Mouse (Mus musculus): ENCODE data around the gene Krtap1-4. TPM values are rescaled to one million over a fixed set of nuclear protein-coding genes. Genes with fewer than 3 reads are reported as not detected.

Gene Krtap1-4
- total and polyA plus RNA-seq, 3 experiments: not detected

- H3K4me1 ChIP-seq (ENCODE audit: control insufficient read depth in 1 of 2, insufficient read depth in 2 of 2): 0 out of 4 replicates have a peak, but pooled peaks cover 0 to 3% of the 10 kb centered on the region in 2 experiments
- H3K79me2 ChIP-seq (replicated peaks; ENCODE audit: control insufficient read depth, extremely low read depth, insufficient read depth, poor library complexity, severe bottlenecking): no peaks in the 10 kb centered on the region
- H3K9me3 ChIP-seq (replicated peaks; ENCODE audit: low read length): no peaks in the 10 kb centered on the region
- TF ChIP-seq CHD2 (IDR thresholded peaks at IDR 0.05; ENCODE audit: low read length) (no peak), ZMIZ1 (IDR thresholded peaks at IDR 0.05; ENCODE audit: low read depth, low read length) (no peak), ELF1 (IDR thresholded peaks at IDR 0.05; ENCODE audit: low read depth, low read length) (no peak), TCF12 (IDR thresholded peaks at IDR 0.05; ENCODE audit: low read depth, low read length) (no peak)
- H3K4me3 ChIP-seq (replicated peaks in 1 of 3; ENCODE audit: low read depth in 2 of 3, low read length in 2 of 3, poor library complexity in 1 of 3): no peak overlapping the region
- H3K27ac ChIP-seq (ENCODE audit: insufficient read depth, low read depth): no peak overlapping the region
- dilution Hi-C loops (cut with MboI; ENCODE audit: extremely low pct_ligation_motif_present, extremely low pct_unique_long_range_greater_than_20kb, low sequenced_read_pairs) (no loop called here), in situ Hi-C loops (cut with MboI; ENCODE audit: low pct_ligation_motif_present, low pct_unique_long_range_greater_than_20kb, low sequenced_read_pairs) (no loop called here)
- no peak overlapping the region for H3K4me2 ChIP-seq (ENCODE audit: insufficient read depth, low read depth, poor library complexity, severe bottlenecking)
- no peak overlapping the region for H3K9ac ChIP-seq (ENCODE audit: insufficient read depth, low read depth)
- H3K36me3 ChIP-seq (replicated peaks in 1 of 2; ENCODE audit: control insufficient read depth in 1 of 2, insufficient read depth in 1 of 2, low read length in 1 of 2): no peaks in the 10 kb centered on the region
- H3K27me3 ChIP-seq (replicated peaks): peaks cover 65% of the 10 kb centered on the region
- DNase-seq (ENCODE audit: extremely low read depth): no peak
Measured at GRCm38 (mm10) chr11:99539721-99540120, 43.7 kb downstream of the Krtap1-4 start.

Other genes starting within 250 kb of the Krtap1-4 start
Only the 20 nearest of the 36 such genes appear.
- not detected in 2 replicates for gene Krt23, start 90.5 kb downstream of the Krtap1-4 start, total RNA-seq (2012; rRNA removed)
- not detected in 2 replicates for gene Krt23, start 90.5 kb downstream of the Krtap1-4 start, total RNA-seq (2014; rRNA removed)
- gene Krt23, start 90.5 kb downstream of the Krtap1-4 start, polyA plus RNA-seq (2012; ENCODE audit: insufficient read length, low read depth): not detected in 2 replicates
- not detected in 2 replicates for gene Krt39, start 62.3 kb downstream of the Krtap1-4 start, total RNA-seq (2012; rRNA removed)
- gene Krt39, start 62.3 kb downstream of the Krtap1-4 start, total RNA-seq (2014; rRNA removed): not detected in 2 replicates
- not detected in 2 replicates for gene Krt39, start 62.3 kb downstream of the Krtap1-4 start, polyA plus RNA-seq (2012; ENCODE audit: insufficient read length, low read depth)
- not detected in 2 replicates for gene Krt40, start 40.5 kb downstream of the Krtap1-4 start, total RNA-seq (2012; rRNA removed)
- gene Krt40, start 40.5 kb downstream of the Krtap1-4 start, total RNA-seq (2014; rRNA removed): not detected in 2 replicates
- gene Krt40, start 40.5 kb downstream of the Krtap1-4 start, polyA plus RNA-seq (2012; ENCODE audit: insufficient read length, low read depth): not detected in 2 replicates
- not detected in 2 replicates for gene Krtap3-3, start 32.8 kb downstream of the Krtap1-4 start, total RNA-seq (2012; rRNA removed)
- not detected in 2 replicates for gene Krtap3-3, start 32.8 kb downstream of the Krtap1-4 start, total RNA-seq (2014; rRNA removed)
- not detected in 2 replicates for gene Krtap3-3, start 32.8 kb downstream of the Krtap1-4 start, polyA plus RNA-seq (2012; ENCODE audit: insufficient read length, low read depth)
- not detected in 2 replicates for gene Krtap3-2, start 26.8 kb downstream of the Krtap1-4 start, total RNA-seq (2012; rRNA removed)
- gene Krtap3-2, start 26.8 kb downstream of the Krtap1-4 start, total RNA-seq (2014; rRNA removed): not detected in 2 replicates
- gene Krtap3-2, start 26.8 kb downstream of the Krtap1-4 start, polyA plus RNA-seq (2012; ENCODE audit: insufficient read length, low read depth): not detected in 2 replicates
- not detected in 2 replicates for gene Gm11939, start 24.2 kb downstream of the Krtap1-4 start, total RNA-seq (2012; rRNA removed)
- gene Gm11939, start 24.2 kb downstream of the Krtap1-4 start, total RNA-seq (2014; rRNA removed): not detected in 2 replicates
- not detected in 2 replicates for gene Gm11939, start 24.2 kb downstream of the Krtap1-4 start, polyA plus RNA-seq (2012; ENCODE audit: insufficient read length, low read depth)
- not detected in 2 replicates for gene Krtap3-1, start 17.0 kb downstream of the Krtap1-4 start, total RNA-seq (2012; rRNA removed)
- not detected in 2 replicates for gene Krtap3-1, start 17.0 kb downstream of the Krtap1-4 start, total RNA-seq (2014; rRNA removed)
- gene Krtap3-1, start 17.0 kb downstream of the Krtap1-4 start, polyA plus RNA-seq (2012; ENCODE audit: insufficient read length, low read depth): not detected in 2 replicates
- not detected in 2 replicates for gene Krtap1-5, start 2.6 kb downstream of the Krtap1-4 start, total RNA-seq (2012; rRNA removed)
- not detected in 2 replicates for gene Krtap1-5, start 2.6 kb downstream of the Krtap1-4 start, total RNA-seq (2014; rRNA removed)
- not detected in 2 replicates for gene Krtap1-5, start 2.6 kb downstream of the Krtap1-4 start, polyA plus RNA-seq (2012; ENCODE audit: insufficient read length, low read depth)
- gene Krtap1-3, start 7.7 kb upstream of the Krtap1-4 start, total RNA-seq (2012; rRNA removed): not detected in 2 replicates
- gene Krtap1-3, start 7.7 kb upstream of the Krtap1-4 start, total RNA-seq (2014; rRNA removed): not detected in 2 replicates
- gene Krtap1-3, start 7.7 kb upstream of the Krtap1-4 start, polyA plus RNA-seq (2012; ENCODE audit: insufficient read length, low read depth): not detected in 2 replicates
- not detected in 2 replicates for gene Krtap9-3, start 14.5 kb upstream of the Krtap1-4 start, total RNA-seq (2012; rRNA removed)
- gene Krtap9-3, start 14.5 kb upstream of the Krtap1-4 start, total RNA-seq (2014; rRNA removed): not detected in 2 replicates
- gene Krtap9-3, start 14.5 kb upstream of the Krtap1-4 start, polyA plus RNA-seq (2012; ENCODE audit: insufficient read length, low read depth): not detected in 2 replicates
- gene Gm11938, start 19.7 kb upstream of the Krtap1-4 start, total RNA-seq (2012; rRNA removed): not detected in 2 replicates
- not detected in 2 replicates for gene Gm11938, start 19.7 kb upstream of the Krtap1-4 start, total RNA-seq (2014; rRNA removed)
- not detected in 2 replicates for gene Gm11938, start 19.7 kb upstream of the Krtap1-4 start, polyA plus RNA-seq (2012; ENCODE audit: insufficient read length, low read depth)
- not detected in 2 replicates for gene Gm11937, start 26.5 kb upstream of the Krtap1-4 start, total RNA-seq (2012; rRNA removed)
- gene Gm11937, start 26.5 kb upstream of the Krtap1-4 start, total RNA-seq (2014; rRNA removed): not detected in 2 replicates
- gene Gm11937, start 26.5 kb upstream of the Krtap1-4 start, polyA plus RNA-seq (2012; ENCODE audit: insufficient read length, low read depth): not detected in 2 replicates
- not detected in 2 replicates for gene Krtap2-4, start 31.2 kb upstream of the Krtap1-4 start, total RNA-seq (2012; rRNA removed)
- gene Krtap2-4, start 31.2 kb upstream of the Krtap1-4 start, total RNA-seq (2014; rRNA removed): not detected in 2 replicates
- gene Krtap2-4, start 31.2 kb upstream of the Krtap1-4 start, polyA plus RNA-seq (2012; ENCODE audit: insufficient read length, low read depth): not detected in 2 replicates
- gene Gm11562, start 36.8 kb upstream of the Krtap1-4 start, total RNA-seq (2012; rRNA removed): not detected in 2 replicates
- not detected in 2 replicates for gene Gm11562, start 36.8 kb upstream of the Krtap1-4 start, total RNA-seq (2014; rRNA removed)
- not detected in 2 replicates for gene Gm11562, start 36.8 kb upstream of the Krtap1-4 start, polyA plus RNA-seq (2012; ENCODE audit: insufficient read length, low read depth)
- gene Krtap4-1, start 44.6 kb upstream of the Krtap1-4 start, total RNA-seq (2012; rRNA removed): not detected in 2 replicates
- not detected in 2 replicates for gene Krtap4-1, start 44.6 kb upstream of the Krtap1-4 start, total RNA-seq (2014; rRNA removed)
- not detected in 2 replicates for gene Krtap4-1, start 44.6 kb upstream of the Krtap1-4 start, polyA plus RNA-seq (2012; ENCODE audit: insufficient read length, low read depth)
- not detected in 2 replicates for gene Krtap4-2, start 51.4 kb upstream of the Krtap1-4 start, total RNA-seq (2012; rRNA removed)
- gene Krtap4-2, start 51.4 kb upstream of the Krtap1-4 start, total RNA-seq (2014; rRNA removed): not detected in 2 replicates
- gene Krtap4-2, start 51.4 kb upstream of the Krtap1-4 start, polyA plus RNA-seq (2012; ENCODE audit: insufficient read length, low read depth): not detected in 2 replicates
- not detected in 2 replicates for gene Krtap4-7, start 60.4 kb upstream of the Krtap1-4 start, total RNA-seq (2012; rRNA removed)
- not detected in 2 replicates for gene Krtap4-7, start 60.4 kb upstream of the Krtap1-4 start, total RNA-seq (2014; rRNA removed)
- not detected in 2 replicates for gene Krtap4-7, start 60.4 kb upstream of the Krtap1-4 start, polyA plus RNA-seq (2012; ENCODE audit: insufficient read length, low read depth)
- not detected in 2 replicates for gene Gm11555, start 66.6 kb upstream of the Krtap1-4 start, total RNA-seq (2012; rRNA removed)
- not detected in 2 replicates for gene Gm11555, start 66.6 kb upstream of the Krtap1-4 start, total RNA-seq (2014; rRNA removed)
- not detected in 2 replicates for gene Gm11555, start 66.6 kb upstream of the Krtap1-4 start, polyA plus RNA-seq (2012; ENCODE audit: insufficient read length, low read depth)
- gene Gm11563, start 75.3 kb upstream of the Krtap1-4 start, total RNA-seq (2012; rRNA removed): not detected in 2 replicates
- gene Gm11563, start 75.3 kb upstream of the Krtap1-4 start, total RNA-seq (2014; rRNA removed): not detected in 2 replicates
- gene Gm11563, start 75.3 kb upstream of the Krtap1-4 start, polyA plus RNA-seq (2012; ENCODE audit: insufficient read length, low read depth): not detected in 2 replicates
- not detected in 2 replicates for gene Krtap4-6, start 82.3 kb upstream of the Krtap1-4 start, total RNA-seq (2012; rRNA removed)
- not detected in 2 replicates for gene Krtap4-6, start 82.3 kb upstream of the Krtap1-4 start, total RNA-seq (2014; rRNA removed)
- not detected in 2 replicates for gene Krtap4-6, start 82.3 kb upstream of the Krtap1-4 start, polyA plus RNA-seq (2012; ENCODE audit: insufficient read length, low read depth)

Measured in CH12.LX (cell line).